Mouse (Mus musculus): ENCODE results near the gene Slamf8. TPM values are rescaled to one million over a fixed set of nuclear protein-coding genes. Genes with fewer than 3 reads are reported as not detected.

The Slamf8 gene
- total RNA-seq, 2 experiments from 2014 or later = not detected

DNA sequence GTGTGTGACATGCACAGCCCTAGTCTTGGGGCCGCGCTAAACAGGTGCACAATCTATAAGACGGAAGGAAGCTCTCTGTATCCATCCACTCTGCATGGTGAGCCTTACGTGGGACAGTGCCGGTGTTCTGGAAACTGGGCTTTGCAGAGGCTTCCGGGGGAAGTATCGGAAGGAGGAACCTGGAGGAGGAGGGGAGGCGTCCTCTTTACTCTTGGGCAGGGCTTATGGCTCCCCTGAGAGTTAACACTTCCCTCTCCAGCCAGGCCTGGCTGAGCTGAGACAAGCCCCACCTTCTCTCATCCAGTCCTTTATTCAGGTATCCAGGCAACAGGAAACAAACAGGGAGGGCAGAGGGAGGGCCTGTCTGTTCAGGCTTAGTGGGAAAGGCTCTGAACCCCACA, 39.8 kb downstream of the Slamf8 start:
- intact Hi-C loops (cut with DNase I) = no loop called here
- TF ChIP-seq CTCF (IDR thresholded peaks at IDR 0.05) = no peak
- peak overlapping the region; percentile 40 for H3K27ac ChIP-seq

GRCm38 (mm10) chr1:172549717-172550116, 40.7 kb downstream of the Slamf8 start:
- intact Hi-C loops (cut with DNase I) = no loop called here
- no peak for TF ChIP-seq CTCF (IDR thresholded peaks at IDR 0.05)
- Histone ChIP-seq H3K4me3 (peak overlapping the region; percentile 55), H3K27ac (no peak overlapping the region)
- no peak for DNase-seq (ENCODE audit: extremely low spot score in 1 of 2, low spot score in 2 of 2)

More for the DNA sequence above, 39.8 kb downstream of the Slamf8 start:
- H3K4me3 ChIP-seq = peak overlapping the region; percentile 55
- DNase-seq (ENCODE audit: extremely low spot score in 1 of 2, low spot score in 2 of 2) = peak; percentile 44 to 50

DNA sequence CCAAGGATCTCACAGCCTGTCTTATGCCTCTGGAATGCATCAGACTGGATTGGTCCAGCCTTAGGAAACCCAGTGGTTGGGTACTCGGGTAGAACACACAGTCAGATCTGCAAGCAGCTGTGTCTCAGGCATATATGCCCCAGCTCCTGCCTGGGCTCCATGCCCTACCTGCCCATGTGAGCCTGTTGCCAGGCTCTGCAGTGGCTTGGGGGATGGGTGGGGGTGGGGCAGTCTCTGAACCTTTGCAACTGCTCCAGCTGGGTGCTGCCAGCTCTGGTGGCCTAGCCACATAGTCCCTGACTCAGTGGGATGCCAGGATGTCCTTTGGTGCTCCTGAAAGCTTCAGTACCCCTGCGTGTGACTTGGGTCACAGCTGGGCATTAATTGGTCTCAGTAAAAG, 41.1 kb downstream of the Slamf8 start:
- no peak overlapping the region for H3K4me3 ChIP-seq
- TF ChIP-seq CTCF (IDR thresholded peaks at IDR 0.05) = no peak
- intact Hi-C loops (cut with DNase I) = no loop called here

DNA sequence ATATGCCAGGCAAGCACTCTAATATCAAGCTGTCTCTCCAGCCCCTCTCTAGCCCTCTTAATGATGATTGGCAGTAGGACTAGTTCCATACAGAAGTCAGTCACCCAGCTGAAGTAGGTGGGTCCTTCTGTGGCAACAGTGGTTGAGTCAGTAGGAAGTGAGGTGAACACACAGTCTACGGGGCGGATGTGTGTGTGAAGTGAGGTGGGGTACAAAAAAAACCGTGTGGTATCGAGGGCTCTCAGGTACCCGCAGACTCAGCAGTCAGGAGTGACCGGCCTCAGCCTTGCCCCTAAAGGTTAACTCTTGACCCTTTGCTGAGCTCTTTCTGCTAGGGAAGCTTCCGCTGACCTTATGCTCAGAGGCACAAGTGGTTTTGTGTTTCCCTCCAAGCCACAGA, 41.9 kb downstream of the Slamf8 start:
- no peak for TF ChIP-seq CTCF (IDR thresholded peaks at IDR 0.05)
- Histone ChIP-seq H3K4me3 (no peak overlapping the region), H3K27ac (no peak overlapping the region)
- DNase-seq (ENCODE audit: extremely low spot score in 1 of 2, low spot score in 2 of 2) = no peak
- intact Hi-C loops (cut with DNase I) = no loop called here

More for the DNA sequence above, 41.1 kb downstream of the Slamf8 start:
- H3K27ac ChIP-seq = no peak overlapping the region
- no peak for DNase-seq (ENCODE audit: extremely low spot score in 1 of 2, low spot score in 2 of 2)

DNA sequence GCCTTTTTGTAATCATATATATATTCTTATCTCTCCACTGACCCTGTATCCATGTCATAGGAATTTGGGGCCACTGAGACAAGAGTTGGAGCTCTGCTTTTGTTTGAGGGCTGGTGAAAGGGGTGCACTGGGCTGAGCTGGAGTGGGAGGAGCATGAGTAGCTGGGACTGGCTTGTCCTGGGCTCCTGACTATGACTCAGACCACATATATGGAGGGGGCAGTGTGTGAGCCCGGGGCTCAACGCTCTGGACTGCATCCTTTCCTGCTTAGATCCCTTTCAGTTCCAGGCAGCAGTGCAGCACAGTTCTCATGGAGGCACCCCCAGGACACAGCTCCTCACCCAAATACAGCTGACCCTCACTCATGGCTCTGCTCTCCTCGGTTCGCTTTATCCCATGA, 44.3 kb downstream of the Slamf8 start:
- intact Hi-C loops (cut with DNase I) = no loop called here
- no peak for TF ChIP-seq CTCF (IDR thresholded peaks at IDR 0.05)

DNA sequence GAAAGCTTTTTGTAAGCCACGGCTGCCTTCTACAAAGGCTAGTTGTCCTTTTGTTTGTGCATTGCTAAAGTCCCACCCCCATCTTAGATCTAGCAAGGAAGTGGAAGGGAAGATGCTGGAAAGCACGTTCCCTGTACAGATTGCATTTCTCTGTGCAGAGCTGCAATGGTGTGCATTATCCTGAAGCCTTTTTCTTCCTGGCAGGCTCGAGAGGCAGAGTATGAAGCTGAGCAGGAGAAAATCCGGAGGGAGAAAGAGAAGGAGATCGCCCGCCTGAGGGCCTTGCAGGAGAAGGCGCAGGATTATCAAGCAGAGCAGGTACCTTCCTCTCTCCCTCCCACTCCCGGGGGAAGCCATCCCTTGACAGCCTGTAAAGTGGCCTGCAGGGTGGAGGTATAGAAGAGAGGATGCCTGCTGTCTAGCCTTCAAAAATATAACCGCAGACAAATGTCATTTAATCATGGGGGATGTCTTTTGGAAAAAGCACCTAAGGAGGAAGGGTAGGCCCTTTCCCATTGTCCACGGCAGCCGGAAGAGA, 50.0 kb downstream of the Slamf8 start:
- Histone ChIP-seq H3K27ac (no peak overlapping the region), H3K4me3 (no peak overlapping the region)
- intact Hi-C loops (cut with DNase I) = no loop called here
- no peak for DNase-seq (ENCODE audit: extremely low spot score in 1 of 2, low spot score in 2 of 2)
- TF ChIP-seq CTCF (IDR thresholded peaks at IDR 0.05) = no peak

More for the DNA sequence above, 44.3 kb downstream of the Slamf8 start:
- Histone ChIP-seq H3K4me3 (no peak overlapping the region), H3K27ac (no peak overlapping the region)
- no peak for DNase-seq (ENCODE audit: extremely low spot score in 1 of 2, low spot score in 2 of 2)

DNA sequence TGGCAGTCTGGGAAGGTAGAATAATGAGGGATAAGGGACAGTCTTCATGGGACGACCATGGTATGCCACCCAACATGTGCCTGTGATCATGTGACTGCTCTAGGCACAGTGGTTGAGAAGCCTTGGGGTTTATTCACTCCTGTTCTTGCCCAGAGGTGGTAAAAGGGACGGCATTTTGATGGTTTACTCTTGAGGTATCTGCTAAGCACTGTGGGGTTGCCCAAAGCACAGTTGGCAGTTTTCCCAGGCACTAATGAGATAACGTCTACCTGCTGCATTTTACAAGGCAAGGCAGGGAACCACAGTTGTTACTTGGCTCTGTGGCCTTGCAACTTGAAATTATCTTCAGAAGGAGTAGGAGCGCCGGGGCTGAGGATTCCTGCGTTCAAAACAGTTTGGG, 50.5 kb downstream of the Slamf8 start:
- TF ChIP-seq CTCF (IDR thresholded peaks at IDR 0.05) = no peak
- intact Hi-C loops (cut with DNase I) = no loop called here
- H3K27ac ChIP-seq = no peak overlapping the region

GRCm38 (mm10) chr1:172535116-172535515, 55.3 kb downstream of the Slamf8 start:
- intact Hi-C loops (cut with DNase I) = no loop called here
- no peak overlapping the region for H3K4me3 ChIP-seq
- DNase-seq (ENCODE audit: extremely low spot score in 1 of 2, low spot score in 2 of 2) = no peak
- H3K27ac ChIP-seq = no peak overlapping the region
- TF ChIP-seq CTCF (IDR thresholded peaks at IDR 0.05) = no peak

More for the DNA sequence above, 50.5 kb downstream of the Slamf8 start:
- DNase-seq (ENCODE audit: extremely low spot score in 1 of 2, low spot score in 2 of 2) = no peak
- H3K4me3 ChIP-seq = no peak overlapping the region

DNA sequence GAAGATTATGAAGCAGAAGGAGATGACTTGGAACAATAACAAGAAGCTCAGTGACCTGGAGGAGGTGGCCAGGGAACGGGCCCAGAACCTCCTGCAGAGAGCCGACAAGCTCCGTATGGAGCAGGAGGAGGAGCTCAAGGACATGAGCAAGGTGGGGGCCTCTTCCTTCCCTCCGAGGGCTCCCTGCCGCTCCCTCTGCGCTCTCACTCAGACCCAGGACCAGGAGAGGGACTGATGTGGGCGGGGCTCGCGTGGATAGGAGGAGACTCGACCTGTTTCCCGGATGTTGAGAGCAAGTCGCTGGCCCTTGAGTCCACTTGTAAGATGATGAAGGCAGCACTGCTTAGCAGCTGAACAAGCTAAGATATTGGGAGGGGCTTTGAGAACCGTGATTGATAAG, 57.8 kb downstream of the Slamf8 start:
- TF ChIP-seq CTCF (IDR thresholded peaks at IDR 0.05) = no peak
- Histone ChIP-seq H3K4me3 (no peak overlapping the region), H3K27ac (no peak overlapping the region)
- DNase-seq (ENCODE audit: extremely low spot score in 1 of 2, low spot score in 2 of 2) = no peak
- intact Hi-C loops (cut with DNase I) = no loop called here

Other genes starting within 250 kb of the Slamf8 start
- gene Kcnj10, start 249.4 kb downstream of the Slamf8 start, total RNA-seq (2021) = 100 to 1,000 TPM in 1 of 2 experiments, 10 to 100 TPM in 1; 86.5 to 108 TPM
- gene Pigm, start 214.0 kb downstream of the Slamf8 start, total RNA-seq (2021) = 1 to 10 TPM; 9.3 to 9.8 TPM
- under 1 TPM; 0.70 to 0.79 TPM for gene Slamf9, start 115.2 kb downstream of the Slamf8 start, total RNA-seq (2021)
- gene Igsf9, start 108.8 kb downstream of the Slamf8 start, total RNA-seq (2021) = 10 to 100 TPM; 12.5 to 12.8 TPM
- gene Tagln2, start 90.5 kb downstream of the Slamf8 start, total RNA-seq (2021) = 10 to 100 TPM in 1 of 2 experiments, 1 to 10 TPM in 1; 9.3 to 12.4 TPM
- 1 to 10 TPM; 4.5 to 5.2 TPM for gene Cfap45, start 69.8 kb downstream of the Slamf8 start, total RNA-seq (2021)
- gene Vsig8, start 34.6 kb downstream of the Slamf8 start, total RNA-seq (2021) = under 1 TPM; 0.23 to 0.26 TPM
- not detected for gene Fcrl6, start 12.0 kb upstream of the Slamf8 start, total RNA-seq (2021)
- gene Dusp23, start 42.4 kb upstream of the Slamf8 start, total RNA-seq (2021) = 1 to 10 TPM; 4.4 to 5.7 TPM
- gene Crp, start 107.5 kb upstream of the Slamf8 start, total RNA-seq (2021) = not detected